Mouse (Mus musculus) olfactory bulb, adult 2 months (tissue): ENCODE results near the gene Chac1.

Source experiments
- CTCF ChIP-seq: fragments of 200-500 bp; IDR thresholded peaks from 2 replicates; pipeline ENCODE4 v1.5.1; 2012; ENCODE audit warnings: low read depth, mild to moderate bottlenecking, low read length, moderate library complexity; ENCODE audit not compliant: insufficient read depth
- POLR2A ChIP-seq: fragments of 200-500 bp; IDR thresholded peaks from 2 replicates; pipeline ENCODE4 v1.6.1; 2012; ENCODE audit warnings: mild to moderate bottlenecking, low read depth, low read length, moderate library complexity; ENCODE audit not compliant: insufficient read depth

DNA sequence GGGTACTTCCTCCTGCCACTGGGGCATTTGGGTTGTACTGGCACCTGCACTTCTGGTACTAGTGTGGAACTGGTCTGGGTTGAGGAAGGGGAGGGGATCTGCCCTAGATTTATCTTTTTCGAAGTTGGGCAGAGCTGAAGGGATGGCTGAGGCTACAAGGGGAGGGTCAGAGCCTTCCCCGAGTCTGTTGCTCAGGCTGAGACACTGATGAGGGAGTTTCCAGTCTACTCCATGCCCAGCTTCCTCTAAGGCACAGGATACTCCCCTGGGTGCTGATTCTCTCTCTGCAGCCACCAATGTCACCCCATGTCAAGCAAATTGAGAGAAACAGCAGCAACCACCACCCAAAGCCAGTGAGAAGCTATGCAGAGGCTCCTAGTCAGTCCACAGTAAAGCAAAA, 15.0 kb upstream of the Chac1 start:
- TF ChIP-seq CTCF (no peak), POLR2A (no peak)
